Mouse (Mus musculus): ENCODE results near the gene Rhof. TPM values are rescaled to one million over a fixed set of nuclear protein-coding genes. Genes with fewer than 3 reads are reported as not detected.

Rhof gene
- polyA plus RNA-seq, 1 experiment from 2014 or later: 4.8 TPM

DNA sequence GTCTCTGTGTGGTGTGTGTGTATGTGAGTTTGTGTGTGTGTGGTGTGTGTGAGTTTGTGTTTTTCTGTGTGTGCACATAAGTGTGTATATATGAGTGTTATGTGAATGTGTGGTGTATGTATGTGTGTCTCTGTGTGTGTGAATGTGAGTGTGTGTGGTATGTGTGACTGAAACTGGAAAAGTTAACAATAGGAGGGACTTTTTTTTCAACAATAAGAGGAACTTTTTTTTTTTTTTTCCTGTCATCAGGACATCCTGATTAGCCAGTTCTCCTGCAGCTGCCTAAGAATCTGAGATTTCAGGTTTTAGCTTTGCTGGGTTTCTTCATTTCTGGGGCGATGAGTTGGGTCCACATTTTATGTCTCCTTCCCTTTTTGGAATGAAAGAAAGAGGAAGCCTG is 52.9 kb downstream of the Rhof start:
- H3K9me3 ChIP-seq (ENCODE audit: control insufficient read depth, low read length): peaks cover 3% of the 10 kb centered on the region
- no peak for ATAC-seq (replicated peaks; ENCODE audit: low FRiP score)
- peaks cover 22% of the 10 kb centered on the region for H3K4me1 ChIP-seq (replicated peaks; ENCODE audit: control insufficient read depth, insufficient read depth, low read length)
- no peak overlapping the region for H3K9ac ChIP-seq (ENCODE audit: low read depth, low read length)
- peaks cover 2% of the 10 kb centered on the region; the same call in 1 of the 2 replicates for H3K36me3 ChIP-seq (ENCODE audit: control insufficient read depth, insufficient read depth, low read length)
- H3K4me2 ChIP-seq: peak overlapping the region; percentile 1; the same call in 1 of the 2 replicates
- WGBS: 57% methylated on average over 1 of the region's 1 CpGs
- peak overlapping the region; percentile 16; the same call in 1 of the 2 replicates for H3K27ac ChIP-seq (ENCODE audit: low read depth, low read length)
- H3K27me3 ChIP-seq (replicated peaks; ENCODE audit: control insufficient read depth, insufficient read depth, low read length): no peaks in the 10 kb centered on the region
- H3K4me3 ChIP-seq (ENCODE audit: low read depth, low read length): no peak overlapping the region
- DNase-seq (ENCODE audit: low spot score): no peak

DNA sequence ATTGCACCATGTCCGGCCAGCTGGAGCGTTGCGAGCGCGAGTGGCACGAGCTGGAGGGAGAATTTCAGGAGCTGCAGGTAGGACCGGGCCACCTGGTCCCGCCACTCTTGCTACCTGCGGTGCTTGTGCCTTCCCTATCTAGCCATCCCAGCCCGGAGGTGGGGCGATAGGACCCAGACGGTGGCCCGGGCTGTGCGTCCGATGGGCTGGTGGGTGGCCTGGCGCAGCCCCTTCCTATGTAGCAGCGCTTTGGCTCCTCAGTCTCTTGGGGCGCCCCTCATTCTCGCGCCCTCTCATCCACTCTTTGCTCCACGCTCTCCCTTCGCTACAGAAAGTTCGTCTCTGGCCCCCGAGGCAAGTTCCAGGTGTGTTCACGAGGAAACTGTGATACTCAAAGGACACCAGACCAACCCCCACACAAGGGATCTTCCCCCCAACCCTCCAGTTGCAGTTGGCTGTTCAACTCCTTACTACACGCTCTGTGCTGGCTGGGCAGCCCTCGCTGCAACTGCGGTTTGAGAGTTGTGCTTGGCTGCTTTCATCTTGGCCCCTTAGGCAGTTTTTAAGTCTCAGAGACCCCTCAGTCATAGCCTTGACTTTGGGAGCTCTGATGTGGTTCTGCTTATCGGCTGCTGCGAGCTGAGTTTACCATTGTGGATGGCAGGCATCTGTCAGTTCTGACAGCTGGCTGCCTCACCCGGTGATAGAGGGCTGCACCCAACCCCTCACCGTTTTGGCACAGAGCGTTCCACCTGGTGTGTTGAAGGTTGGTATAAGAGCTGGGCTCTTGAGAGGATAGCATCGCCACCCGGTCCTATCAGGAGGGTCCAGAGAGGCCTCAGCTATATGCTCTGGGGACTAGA is 55.8 kb downstream of the Rhof start:
- peak overlapping the region; percentile 87 for H3K9ac ChIP-seq (ENCODE audit: low read depth, low read length)
- peaks cover 2% of the 10 kb centered on the region; the same call in 1 of the 2 replicates for H3K36me3 ChIP-seq (ENCODE audit: control insufficient read depth, insufficient read depth, low read length)
- H3K9me3 ChIP-seq (ENCODE audit: control insufficient read depth, low read length): peaks cover 3% of the 10 kb centered on the region
- peak overlapping the region; percentile 83 for H3K4me3 ChIP-seq (ENCODE audit: low read depth, low read length)
- H3K27ac ChIP-seq (ENCODE audit: low read depth, low read length): peak overlapping the region; percentile 91
- ATAC-seq (replicated peaks; ENCODE audit: low FRiP score) (peak; percentile 80), DNase-seq (ENCODE audit: low spot score) (peak; percentile 60)
- H3K4me2 ChIP-seq: peak overlapping the region; percentile 95
- H3K27me3 ChIP-seq (replicated peaks; ENCODE audit: control insufficient read depth, insufficient read depth, low read length): no peaks in the 10 kb centered on the region
- 1% methylated on average over 35 of the region's 35 CpGs for WGBS
- peaks cover 20% of the 10 kb centered on the region for H3K4me1 ChIP-seq (replicated peaks; ENCODE audit: control insufficient read depth, insufficient read depth, low read length)

DNA sequence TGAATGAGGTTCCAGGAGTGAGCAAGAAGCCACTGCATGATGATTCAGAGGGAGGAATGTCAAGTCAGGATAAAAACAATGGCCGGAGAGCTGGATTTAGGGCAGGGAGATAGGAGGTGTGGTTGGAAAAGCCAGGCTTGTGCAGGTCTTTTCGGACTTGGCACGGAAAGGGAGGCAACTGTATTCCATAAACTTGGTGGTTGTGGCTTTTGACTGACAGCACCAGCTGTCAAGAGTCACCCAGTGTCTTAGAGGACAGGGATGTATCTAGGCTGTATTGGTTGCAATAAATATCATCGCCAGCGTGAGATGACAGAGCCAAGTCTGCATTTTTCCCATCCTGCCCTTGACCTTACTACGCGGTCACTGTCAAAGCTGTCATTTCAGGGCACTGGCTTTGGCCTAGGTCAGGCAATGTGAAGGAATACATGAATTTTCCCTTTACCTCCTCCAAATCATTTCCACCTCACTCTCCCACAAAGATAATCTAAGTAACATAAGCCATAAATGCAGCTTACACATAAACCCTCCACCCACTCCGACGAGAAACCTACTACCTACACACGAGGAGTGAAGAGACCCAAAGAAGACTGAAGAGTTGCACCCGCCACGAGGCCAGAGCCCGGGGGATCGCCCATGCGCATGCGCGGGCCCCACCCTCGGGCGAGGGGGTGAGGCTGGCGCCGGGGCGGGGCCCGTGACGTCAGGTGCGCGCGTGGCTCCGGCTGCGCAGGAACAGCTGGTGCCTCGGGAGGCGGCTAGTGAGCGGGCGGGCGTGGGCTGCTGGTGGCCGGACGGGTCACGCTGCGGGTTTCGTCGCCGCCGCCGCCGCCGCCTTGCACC is 56.7 kb downstream of the Rhof start:
- WGBS: 8% methylated on average over 45 of the region's 45 CpGs

DNA sequence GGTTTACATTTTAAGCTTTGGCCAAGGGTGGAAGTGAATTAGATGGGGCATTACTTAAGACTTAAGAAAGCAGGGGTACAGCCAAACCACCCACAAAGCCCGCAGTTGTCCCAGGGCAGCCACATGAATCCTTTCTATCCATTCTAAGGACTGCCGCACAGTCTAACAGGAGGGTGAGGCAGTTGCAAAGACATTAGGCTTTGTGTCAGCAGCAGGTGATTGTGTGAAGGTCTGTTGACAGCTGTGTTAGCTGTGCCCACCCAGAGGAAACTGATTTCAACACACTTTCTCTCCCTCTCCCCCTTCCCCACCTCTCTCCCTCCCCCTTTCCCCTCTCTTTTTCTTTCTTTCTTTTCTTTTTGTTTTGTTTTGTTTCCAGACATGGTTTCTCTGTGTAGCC is 63.8 kb downstream of the Rhof start:
- Histone ChIP-seq H3K27ac (ENCODE audit: low read depth, low read length) (no peak overlapping the region), H3K4me2 (no peak overlapping the region), H3K9ac (ENCODE audit: low read depth, low read length) (no peak overlapping the region), H3K4me1 (replicated peaks; ENCODE audit: control insufficient read depth, insufficient read depth, low read length) (no peaks in the 10 kb centered on the region), H3K27me3 (replicated peaks; ENCODE audit: control insufficient read depth, insufficient read depth, low read length) (no peaks in the 10 kb centered on the region), H3K9me3 (ENCODE audit: control insufficient read depth, low read length) (no peaks in the 10 kb centered on the region), H3K36me3 (ENCODE audit: control insufficient read depth, insufficient read depth, low read length) (no peaks in the 10 kb centered on the region), H3K4me3 (ENCODE audit: low read depth, low read length) (no peak overlapping the region)
- DNase-seq (ENCODE audit: low spot score) (no peak), ATAC-seq (replicated peaks; ENCODE audit: low FRiP score) (no peak)
- WGBS: 92% methylated on average over 2 of the region's 2 CpGs

More for the DNA sequence above, 56.7 kb downstream of the Rhof start:
- peak; percentile 88 for DNase-seq (ENCODE audit: low spot score)
- peak overlapping the region; percentile 87 for H3K9ac ChIP-seq (ENCODE audit: low read depth, low read length)
- H3K4me3 ChIP-seq (ENCODE audit: low read depth, low read length): peak overlapping the region; percentile 83
- H3K9me3 ChIP-seq (ENCODE audit: control insufficient read depth, low read length): peaks cover 3% of the 10 kb centered on the region
- peak; percentile 86 for ATAC-seq (replicated peaks; ENCODE audit: low FRiP score)
- H3K4me2 ChIP-seq: peak overlapping the region; percentile 95
- H3K27me3 ChIP-seq (replicated peaks; ENCODE audit: control insufficient read depth, insufficient read depth, low read length): no peaks in the 10 kb centered on the region
- peak overlapping the region; percentile 91 for H3K27ac ChIP-seq (ENCODE audit: low read depth, low read length)
- H3K36me3 ChIP-seq (ENCODE audit: control insufficient read depth, insufficient read depth, low read length): peaks cover 2% of the 10 kb centered on the region; the same call in 1 of the 2 replicates
- peaks cover 20% of the 10 kb centered on the region for H3K4me1 ChIP-seq (replicated peaks; ENCODE audit: control insufficient read depth, insufficient read depth, low read length)

DNA sequence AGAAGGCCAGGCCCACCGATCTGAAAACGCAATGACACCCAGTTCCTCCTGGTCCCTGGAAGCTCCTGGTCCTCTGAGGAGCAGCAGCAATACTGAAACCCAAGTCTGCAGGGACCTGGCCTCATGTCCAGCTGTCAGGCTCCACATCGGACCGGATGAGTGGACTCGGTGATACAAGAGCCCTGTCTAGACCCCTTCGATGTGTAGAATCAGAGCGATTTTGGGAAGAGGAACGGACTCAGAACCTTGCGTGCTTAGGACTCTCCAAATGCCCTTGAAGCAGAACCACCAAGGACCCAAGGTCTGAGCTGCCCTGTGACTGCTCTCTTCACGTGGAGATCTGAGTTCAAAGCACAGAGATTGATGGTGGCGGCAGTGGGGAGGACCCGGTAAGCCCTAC is 64.4 kb downstream of the Rhof start, which contains the start of gene Tmem120b:
TSS of gene Tmem120b (plus strand) at position 301 of the 400 bp plus-strand sequence.
- no peaks in the 10 kb centered on the region for H3K36me3 ChIP-seq (ENCODE audit: control insufficient read depth, insufficient read depth, low read length)
- DNase-seq (ENCODE audit: low spot score) (no peak), ATAC-seq (replicated peaks; ENCODE audit: low FRiP score) (no peak)
- H3K27ac ChIP-seq (ENCODE audit: low read depth, low read length): no peak within 1 kb of the TSS
- no peaks in the 10 kb centered on the region for H3K27me3 ChIP-seq (replicated peaks; ENCODE audit: control insufficient read depth, insufficient read depth, low read length)
- H3K9ac ChIP-seq (ENCODE audit: low read depth, low read length): no peak within 1 kb of the TSS
- no peak within 1 kb of the TSS for H3K4me3 ChIP-seq (ENCODE audit: low read depth, low read length)
- WGBS: 82% methylated on average over 12 of the region's 12 CpGs
- H3K9me3 ChIP-seq (ENCODE audit: control insufficient read depth, low read length): no peaks in the 10 kb centered on the region
- H3K4me1 ChIP-seq (replicated peaks; ENCODE audit: control insufficient read depth, insufficient read depth, low read length): no peaks in the 10 kb centered on the region
- H3K4me2 ChIP-seq: no peak within 1 kb of the TSS

DNA sequence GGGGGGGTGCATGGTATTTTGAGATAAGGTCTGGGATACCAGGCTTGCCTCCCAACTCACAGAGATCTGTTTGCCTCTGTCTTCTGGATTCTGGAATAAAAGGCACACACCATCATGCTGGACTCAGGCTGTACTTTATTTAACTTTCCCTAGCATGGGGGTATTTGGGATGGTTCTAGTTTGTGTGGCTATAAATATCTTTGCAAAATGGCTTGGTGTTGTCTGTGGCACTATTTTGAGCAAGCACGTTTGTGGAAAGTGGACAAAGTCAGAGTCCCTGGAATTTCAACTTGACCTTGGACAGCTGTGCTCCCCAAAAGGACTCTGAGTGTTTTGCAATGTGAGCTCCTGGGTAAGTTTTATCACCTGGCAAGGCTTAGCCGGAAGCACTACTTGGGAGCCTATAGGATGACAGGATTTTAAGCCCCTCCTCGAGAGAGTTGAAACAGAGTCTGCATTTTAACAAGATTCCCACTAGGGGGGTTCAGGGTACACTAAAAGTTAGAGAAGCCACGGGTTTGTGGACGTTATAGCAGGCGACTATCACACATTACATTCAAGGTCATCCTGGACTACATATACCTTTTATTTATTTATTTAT is 65.0 kb downstream of the Rhof start:
- Histone ChIP-seq H3K27ac (ENCODE audit: low read depth, low read length) (no peak overlapping the region), H3K4me2 (no peak overlapping the region), H3K9ac (ENCODE audit: low read depth, low read length) (no peak overlapping the region), H3K4me1 (replicated peaks; ENCODE audit: control insufficient read depth, insufficient read depth, low read length) (no peaks in the 10 kb centered on the region), H3K9me3 (ENCODE audit: control insufficient read depth, low read length) (no peaks in the 10 kb centered on the region), H3K36me3 (ENCODE audit: control insufficient read depth, insufficient read depth, low read length) (no peaks in the 10 kb centered on the region), H3K27me3 (replicated peaks; ENCODE audit: control insufficient read depth, insufficient read depth, low read length) (no peaks in the 10 kb centered on the region), H3K4me3 (ENCODE audit: low read depth, low read length) (no peak overlapping the region)
- DNase-seq (ENCODE audit: low spot score) (no peak), ATAC-seq (replicated peaks; ENCODE audit: low FRiP score) (peak; percentile 89)
- whole genome bisulfite sequencing: 11% methylated on average over 6 of the region's 6 CpGs

DNA sequence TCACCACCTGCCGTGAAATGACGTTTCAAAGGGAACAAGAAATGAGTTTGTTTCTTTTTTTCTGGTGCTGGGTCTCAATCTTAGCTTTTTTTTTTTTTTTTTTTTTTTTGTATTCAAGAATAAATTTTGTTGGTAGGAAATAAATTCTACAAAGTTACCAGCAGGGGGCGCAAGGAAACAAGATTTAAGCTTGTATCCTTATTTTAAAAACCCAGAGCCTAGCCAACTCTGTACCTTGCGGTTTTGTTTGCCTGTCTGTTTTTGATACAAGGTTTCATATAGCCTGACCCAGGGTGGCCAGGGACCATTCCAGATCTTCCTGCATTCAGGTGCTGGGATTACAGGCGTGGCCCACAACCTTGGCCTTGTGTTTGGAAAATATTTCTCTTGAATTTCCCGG is 68.3 kb downstream of the Rhof start:
- no peak overlapping the region for H3K4me2 ChIP-seq
- WGBS: 30% methylated on average over 6 of the region's 6 CpGs
- H3K27me3 ChIP-seq (replicated peaks; ENCODE audit: control insufficient read depth, insufficient read depth, low read length): no peaks in the 10 kb centered on the region
- no peak overlapping the region for H3K9ac ChIP-seq (ENCODE audit: low read depth, low read length)
- H3K4me3 ChIP-seq (ENCODE audit: low read depth, low read length): no peak overlapping the region
- peaks cover 4% of the 10 kb centered on the region for H3K4me1 ChIP-seq (replicated peaks; ENCODE audit: control insufficient read depth, insufficient read depth, low read length)
- DNase-seq (ENCODE audit: low spot score) (no peak), ATAC-seq (replicated peaks; ENCODE audit: low FRiP score) (no peak)
- no peaks in the 10 kb centered on the region for H3K36me3 ChIP-seq (ENCODE audit: control insufficient read depth, insufficient read depth, low read length)
- no peak overlapping the region for H3K27ac ChIP-seq (ENCODE audit: low read depth, low read length)
- H3K9me3 ChIP-seq (ENCODE audit: control insufficient read depth, low read length): no peaks in the 10 kb centered on the region

DNA sequence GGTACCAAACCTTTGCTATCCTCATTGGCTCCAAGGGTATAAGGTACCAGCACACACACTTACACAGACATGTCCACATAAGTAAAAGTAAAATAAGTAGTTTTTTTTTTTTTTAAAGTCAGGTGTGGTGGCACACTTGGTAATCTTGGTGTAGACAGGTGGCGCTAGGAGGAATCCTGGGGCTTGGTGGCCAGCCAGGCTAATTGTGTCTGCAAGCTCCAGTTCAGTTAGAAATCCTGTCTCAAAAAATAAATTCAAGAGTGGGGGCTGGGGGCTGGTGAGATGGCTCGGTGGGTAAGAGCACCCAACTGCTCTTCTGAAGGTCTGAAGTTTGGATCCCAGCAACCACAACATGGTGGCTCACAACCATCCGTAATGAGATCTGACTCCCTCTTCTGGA is 69.4 kb downstream of the Rhof start:
- Histone ChIP-seq H3K4me2 (no peak overlapping the region), H3K9ac (ENCODE audit: low read depth, low read length) (no peak overlapping the region), H3K36me3 (ENCODE audit: control insufficient read depth, insufficient read depth, low read length) (no peaks in the 10 kb centered on the region), H3K4me1 (replicated peaks; ENCODE audit: control insufficient read depth, insufficient read depth, low read length) (peaks cover 11% of the 10 kb centered on the region), H3K27me3 (replicated peaks; ENCODE audit: control insufficient read depth, insufficient read depth, low read length) (no peaks in the 10 kb centered on the region), H3K9me3 (ENCODE audit: control insufficient read depth, low read length) (no peaks in the 10 kb centered on the region), H3K4me3 (ENCODE audit: low read depth, low read length) (no peak overlapping the region), H3K27ac (ENCODE audit: low read depth, low read length) (no peak overlapping the region)
- 86% methylated on average over 3 of the region's 3 CpGs for WGBS
- DNase-seq (ENCODE audit: low spot score) (no peak), ATAC-seq (replicated peaks; ENCODE audit: low FRiP score) (no peak)

All from liver, embryonic 11.5 days (tissue).